Mouse (Mus musculus): ENCODE results near the gene Col28a1. TPM values are rescaled to one million over a fixed set of nuclear protein-coding genes. Genes with fewer than 3 reads are reported as not detected.

The Col28a1 gene
- polyA plus RNA-seq, 1 experiment from 2014 or later = 1.4 TPM

GRCm38 (mm10) chr6:8141881-8142280 is 50.5 kb downstream of the Col28a1 start:
- no peak for DNase-seq (ENCODE audit: low spot score)
- no peak overlapping the region for H3K4me2 ChIP-seq (replicated peaks; ENCODE audit: low read depth)
- no peak for TF ChIP-seq CTCF (IDR thresholded peaks at IDR 0.05; ENCODE audit: low read depth)

GRCm38 (mm10) chr6:8130149-8130548 is 62.3 kb downstream of the Col28a1 start:
- DNase-seq (ENCODE audit: low spot score) (no peak), ATAC-seq (ENCODE audit: low FRiP score, low TSS enrichment) (no peak)
- no peak overlapping the region for H3K4me3 ChIP-seq (ENCODE audit: low read depth, low read length)
- TF ChIP-seq CTCF (IDR thresholded peaks at IDR 0.05; ENCODE audit: low read depth) (no peak), EP300 (optimal IDR thresholded peaks at IDR 0.05) (no peak)
- no peak overlapping the region for H3K27ac ChIP-seq (replicated peaks)
- no peaks in the 10 kb centered on the region for H3K36me3 ChIP-seq (ENCODE audit: control insufficient read depth, insufficient read depth, low read length)
- no peaks in the 10 kb centered on the region for H3K4me1 ChIP-seq (replicated peaks; ENCODE audit: control insufficient read depth, insufficient read depth)
- H3K9ac ChIP-seq (ENCODE audit: low read length) = no peak overlapping the region
- no peak overlapping the region for H3K4me2 ChIP-seq (replicated peaks; ENCODE audit: low read depth)
- H3K9me3 ChIP-seq (ENCODE audit: control insufficient read depth, low read length) = no peaks in the 10 kb centered on the region
- H3K27me3 ChIP-seq (ENCODE audit: control insufficient read depth, insufficient read depth, low read length) = no peaks in the 10 kb centered on the region
- WGBS = 61% methylated on average over 7 of the region's 7 CpGs

More at GRCm38 (mm10) chr6:8141881-8142280, 50.5 kb downstream of the Col28a1 start:
- ATAC-seq (ENCODE audit: low FRiP score, low TSS enrichment) = no peak
- 29% methylated on average over 1 of the region's 1 CpGs for WGBS
- no peaks in the 10 kb centered on the region for H3K36me3 ChIP-seq (ENCODE audit: control insufficient read depth, insufficient read depth, low read length)
- H3K27ac ChIP-seq (replicated peaks) = no peak overlapping the region
- no peak overlapping the region for H3K9ac ChIP-seq (ENCODE audit: low read length)
- H3K4me3 ChIP-seq (ENCODE audit: low read depth, low read length) = no peak overlapping the region
- no peaks in the 10 kb centered on the region for H3K9me3 ChIP-seq (ENCODE audit: control insufficient read depth, low read length)
- H3K27me3 ChIP-seq (ENCODE audit: control insufficient read depth, insufficient read depth, low read length) = no peaks in the 10 kb centered on the region
- no peaks in the 10 kb centered on the region for H3K4me1 ChIP-seq (replicated peaks; ENCODE audit: control insufficient read depth, insufficient read depth)

GRCm38 (mm10) chr6:8128164-8128563 is 64.3 kb downstream of the Col28a1 start:
- 82% methylated on average over 1 of the region's 1 CpGs for WGBS
- Histone ChIP-seq H3K4me2 (replicated peaks; ENCODE audit: low read depth) (no peak overlapping the region), H3K27me3 (ENCODE audit: control insufficient read depth, insufficient read depth, low read length) (no peaks in the 10 kb centered on the region), H3K9ac (ENCODE audit: low read length) (no peak overlapping the region), H3K4me3 (ENCODE audit: low read depth, low read length) (no peak overlapping the region), H3K27ac (replicated peaks) (no peak overlapping the region), H3K36me3 (ENCODE audit: control insufficient read depth, insufficient read depth, low read length) (no peaks in the 10 kb centered on the region), H3K4me1 (replicated peaks; ENCODE audit: control insufficient read depth, insufficient read depth) (no peaks in the 10 kb centered on the region), H3K9me3 (ENCODE audit: control insufficient read depth, low read length) (no peaks in the 10 kb centered on the region)
- TF ChIP-seq EP300 (optimal IDR thresholded peaks at IDR 0.05) (no peak), CTCF (IDR thresholded peaks at IDR 0.05; ENCODE audit: low read depth) (no peak)
- ATAC-seq (ENCODE audit: low FRiP score, low TSS enrichment) (no peak), DNase-seq (ENCODE audit: low spot score) (no peak)

GRCm38 (mm10) chr6:8126545-8126944 is 65.9 kb downstream of the Col28a1 start:
- no peaks in the 10 kb centered on the region for H3K27me3 ChIP-seq (ENCODE audit: control insufficient read depth, insufficient read depth, low read length)
- WGBS = 56% methylated on average over 3 of the region's 3 CpGs
- no peak overlapping the region for H3K27ac ChIP-seq (replicated peaks)
- no peaks in the 10 kb centered on the region for H3K36me3 ChIP-seq (ENCODE audit: control insufficient read depth, insufficient read depth, low read length)
- TF ChIP-seq EP300 (optimal IDR thresholded peaks at IDR 0.05) (no peak), CTCF (IDR thresholded peaks at IDR 0.05; ENCODE audit: low read depth) (no peak)
- H3K4me2 ChIP-seq (replicated peaks; ENCODE audit: low read depth) = no peak overlapping the region
- no peak overlapping the region for H3K4me3 ChIP-seq (ENCODE audit: low read depth, low read length)
- H3K4me1 ChIP-seq (replicated peaks; ENCODE audit: control insufficient read depth, insufficient read depth) = no peaks in the 10 kb centered on the region
- no peak overlapping the region for H3K9ac ChIP-seq (ENCODE audit: low read length)
- no peaks in the 10 kb centered on the region for H3K9me3 ChIP-seq (ENCODE audit: control insufficient read depth, low read length)
- ATAC-seq (ENCODE audit: low FRiP score, low TSS enrichment) = no peak
- no peak for DNase-seq (ENCODE audit: low spot score)

- Histone ChIP-seq H3K27me3 (ENCODE audit: control insufficient read depth, insufficient read depth, low read length) (no peaks in the 10 kb centered on the region), H3K36me3 (ENCODE audit: control insufficient read depth, insufficient read depth, low read length) (no peaks in the 10 kb centered on the region), H3K9ac (ENCODE audit: low read length) (no peak overlapping the region), H3K27ac (replicated peaks) (no peak overlapping the region), H3K4me2 (replicated peaks; ENCODE audit: low read depth) (no peak overlapping the region), H3K4me3 (ENCODE audit: low read depth, low read length) (no peak overlapping the region), H3K9me3 (ENCODE audit: control insufficient read depth, low read length) (no peaks in the 10 kb centered on the region), H3K4me1 (replicated peaks; ENCODE audit: control insufficient read depth, insufficient read depth) (no peaks in the 10 kb centered on the region)
- no peak for DNase-seq (ENCODE audit: low spot score)
- TF ChIP-seq EP300 (optimal IDR thresholded peaks at IDR 0.05) (no peak), CTCF (IDR thresholded peaks at IDR 0.05; ENCODE audit: low read depth) (no peak)
- ATAC-seq (ENCODE audit: low FRiP score, low TSS enrichment) = no peak
- WGBS = 74% methylated on average over 2 of the region's 2 CpGs
Measured at GRCm38 (mm10) chr6:8119116-8119515, 73.3 kb downstream of the Col28a1 start.

- Histone ChIP-seq H3K36me3 (ENCODE audit: control insufficient read depth, insufficient read depth, low read length) (no peaks in the 10 kb centered on the region), H3K4me3 (ENCODE audit: low read depth, low read length) (no peak overlapping the region), H3K9ac (ENCODE audit: low read length) (no peak overlapping the region), H3K4me1 (replicated peaks; ENCODE audit: control insufficient read depth, insufficient read depth) (no peaks in the 10 kb centered on the region), H3K4me2 (replicated peaks; ENCODE audit: low read depth) (no peak overlapping the region), H3K27me3 (ENCODE audit: control insufficient read depth, insufficient read depth, low read length) (no peaks in the 10 kb centered on the region), H3K9me3 (ENCODE audit: control insufficient read depth, low read length) (no peaks in the 10 kb centered on the region), H3K27ac (replicated peaks) (no peak overlapping the region)
- DNase-seq (ENCODE audit: low spot score) = no peak
- TF ChIP-seq CTCF (IDR thresholded peaks at IDR 0.05; ENCODE audit: low read depth) (no peak), EP300 (optimal IDR thresholded peaks at IDR 0.05) (no peak)
- 81% methylated on average over 2 of the region's 2 CpGs for WGBS
- ATAC-seq (ENCODE audit: low FRiP score, low TSS enrichment) = no peak
Measured at GRCm38 (mm10) chr6:8118577-8118976, 73.8 kb downstream of the Col28a1 start.
